Mouse (Mus musculus): ENCODE measurements around the gene Dab2ip. TPM values are rescaled to one million over a fixed set of nuclear protein-coding genes. Genes with fewer than 3 reads are reported as not detected.

Dab2ip gene
- total and polyA plus RNA-seq, 3 experiments: 4.0 to 9.9 TPM; not detected in 1

GRCm38 (mm10) chr2:35746638-35747037, 188.6 kb downstream of the Dab2ip start:
- peaks cover 0 to 2% of the 10 kb centered on the region in 2 experiments; a peak in 2 of 4 replicates for H3K27me3 ChIP-seq (ENCODE audit: control insufficient read depth in 1 of 2, insufficient read depth in 2 of 2, low read length in 2 of 2)
- no peaks in the 10 kb centered on the region for H3K4me1 ChIP-seq (ENCODE audit: control insufficient read depth in 1 of 2, insufficient read depth in 2 of 2, low read length in 2 of 2)
- H3K36me3 ChIP-seq (ENCODE audit: control insufficient read depth in 1 of 2, insufficient read depth in 2 of 2, low read length in 2 of 2): no peaks in the 10 kb centered on the region
- no peaks in the 10 kb centered on the region for H3K9me3 ChIP-seq (replicated peaks; ENCODE audit: insufficient read depth, low read length)
- no peak overlapping the region for H3K4me3 ChIP-seq (ENCODE audit: control insufficient read depth in 1 of 2, insufficient read depth in 1 of 2, low read depth in 2 of 2, low read length in 2 of 2)
- H3K27ac ChIP-seq (ENCODE audit: control insufficient read depth, low read depth, low read length): no peak overlapping the region
- no peak overlapping the region for H3K9ac ChIP-seq (ENCODE audit: control insufficient read depth, low read depth, low read length, poor library complexity, severe bottlenecking)
- no peak for DNase-seq (ENCODE audit: low read depth, low spot score)
- H3K79me2 ChIP-seq (ENCODE audit: control insufficient read depth, insufficient read depth, low read length, poor library complexity): no peaks in the 10 kb centered on the region
- no peak for TF ChIP-seq TCF12 (IDR thresholded peaks at IDR 0.05; ENCODE audit: low read depth, low read length)
- TF ChIP-seq ELF1 (IDR thresholded peaks at IDR 0.05; ENCODE audit: low read depth, low read length): no peak
- no peak for TF ChIP-seq GABPA (IDR thresholded peaks at IDR 0.05; ENCODE audit: low read depth, low read length)
- no peak for TF ChIP-seq MAX (IDR thresholded peaks at IDR 0.05; ENCODE audit: low read length)
- no peak for TF ChIP-seq MXI1 (IDR thresholded peaks at IDR 0.05; ENCODE audit: low read depth, low read length)
- no peak for TF ChIP-seq SIN3A (IDR thresholded peaks at IDR 0.05; ENCODE audit: low read length)
- no peak for TF ChIP-seq SMC3 (IDR thresholded peaks at IDR 0.05; ENCODE audit: low read depth, low read length)

GRCm38 (mm10) chr2:35747371-35748035, 189.4 kb downstream of the Dab2ip start:
- Histone ChIP-seq H3K9me3 (replicated peaks; ENCODE audit: insufficient read depth, low read length) (no peaks in the 10 kb centered on the region), H3K4me3 (ENCODE audit: control insufficient read depth in 1 of 2, insufficient read depth in 1 of 2, low read depth in 2 of 2, low read length in 2 of 2) (no peak overlapping the region), H3K9ac (ENCODE audit: control insufficient read depth, low read depth, low read length, poor library complexity, severe bottlenecking) (no peak overlapping the region), H3K27me3 (ENCODE audit: control insufficient read depth in 1 of 2, insufficient read depth in 2 of 2, low read length in 2 of 2) (peaks cover 0 to 2% of the 10 kb centered on the region in 2 experiments; a peak in 2 of 4 replicates), H3K79me2 (ENCODE audit: control insufficient read depth, insufficient read depth, low read length, poor library complexity) (no peaks in the 10 kb centered on the region), H3K36me3 (ENCODE audit: control insufficient read depth in 1 of 2, insufficient read depth in 2 of 2, low read length in 2 of 2) (no peaks in the 10 kb centered on the region), H3K27ac (ENCODE audit: control insufficient read depth, low read depth, low read length) (no peak overlapping the region), H3K4me1 (ENCODE audit: control insufficient read depth in 1 of 2, insufficient read depth in 2 of 2, low read length in 2 of 2) (no peaks in the 10 kb centered on the region)
- TF ChIP-seq HCFC1 (IDR thresholded peaks at IDR 0.05; ENCODE audit: low read depth, low read length): no peak
- no peak for TF ChIP-seq MYB (IDR thresholded peaks at IDR 0.05; ENCODE audit: low read depth, low read length)
- TF ChIP-seq TAL1 (IDR thresholded peaks at IDR 0.05; ENCODE audit: low read length): no peak
- TF ChIP-seq POLR2AphosphoS5 (IDR thresholded peaks at IDR 0.05; ENCODE audit: borderline replicate concordance, low read depth, low read length): no peak
- TF ChIP-seq USF2 (IDR thresholded peaks at IDR 0.05; ENCODE audit: borderline replicate concordance in 1 of 2, insufficient read depth in 1 of 2, low read depth in 1 of 2, low read length in 2 of 2): no peak
- no peak for TF ChIP-seq MAX (IDR thresholded peaks at IDR 0.05; ENCODE audit: low read length)
- no peak for TF ChIP-seq ZMIZ1 (IDR thresholded peaks at IDR 0.05; ENCODE audit: low read depth, low read length)
- no peak for TF ChIP-seq ZNF384 (IDR thresholded peaks at IDR 0.05; ENCODE audit: low read depth, low read length)
- no peak for DNase-seq (ENCODE audit: low read depth, low spot score)
